Mouse (Mus musculus): ENCODE results near the gene Irf1.

- TF ChIP-seq CTCF (conservative IDR thresholded peaks at IDR 0.05; ENCODE audit: low read length) (no peak), NANOG (IDR thresholded peaks at IDR 0.05; ENCODE audit: borderline replicate concordance, low read length) (no peak)
These were observed 19.5 kb downstream of the Irf1 start for GRCm38 (mm10) chr11:53789277-53789676.

All from E14TG2a.4 (cell line).